Mouse (Mus musculus) midbrain, embryonic 16.5 days (tissue): ENCODE measurements around the gene Plpp3. TPM values are rescaled to one million over a fixed set of nuclear protein-coding genes. Genes with fewer than 3 reads are reported as not detected.

Source experiments
- ATAC-seq: fragments of 200-750 bp; cut with Nextera tagmentation; 2 replicates; pipeline ENCODE4 v1.8.0; 2017; ENCODE audit warnings: moderate TSS enrichment
- H3K27ac ChIP-seq: fragments of 300-500 bp; sonication (generic); 2 replicates; pipeline ENCODE4 v1.5.1; 2014; ENCODE audit warnings: mild to moderate bottlenecking, low read length, mixed read lengths
- H3K27me3 ChIP-seq: fragments of 300-500 bp; sonication (generic); 2 replicates; pipeline ENCODE4 v1.6.1; 2014; ENCODE audit warnings: low read depth, low read length, mixed read lengths; ENCODE audit not compliant: control insufficient read depth, insufficient read depth
- H3K36me3 ChIP-seq: fragments of 300-500 bp; sonication (generic); 2 replicates; pipeline ENCODE4 v1.6.1; 2014; ENCODE audit warnings: mild to moderate bottlenecking, low read length, moderate library complexity, mixed read lengths; ENCODE audit not compliant: control insufficient read depth, insufficient read depth
- H3K4me1 ChIP-seq: fragments of 300-500 bp; sonication (generic); 2 replicates; pipeline ENCODE4 v1.6.1; 2014; ENCODE audit warnings: mild to moderate bottlenecking, low read length, mixed read lengths; ENCODE audit not compliant: control insufficient read depth, insufficient read depth
- H3K4me2 ChIP-seq: fragments of 300-500 bp; sonication (generic); 2 replicates; pipeline ENCODE4 v1.6.1; 2014; ENCODE audit warnings: mild to moderate bottlenecking, low read length, mixed read lengths
- H3K4me3 ChIP-seq: fragments of 300-500 bp; sonication (generic); 2 replicates; pipeline ENCODE4 v1.5.1; 2014; ENCODE audit warnings: low read depth, mild to moderate bottlenecking, low read length, moderate library complexity, mixed read lengths
- H3K9ac ChIP-seq: fragments of 300-500 bp; sonication (generic); 2 replicates; pipeline ENCODE4 v1.6.1; 2014; ENCODE audit warnings: low read depth, low read length, mixed read lengths
- H3K9me3 ChIP-seq: fragments of 300-500 bp; sonication (generic); replicated peaks from 2 replicates; pipeline ENCODE4 v1.6.1; 2014; ENCODE audit warnings: mild to moderate bottlenecking, low read length, mixed read lengths; ENCODE audit not compliant: control insufficient read depth, poor library complexity, severe bottlenecking
- WGBS: fragments of 180-500 bp; shearing (Covaris S2); extraction: QIAGEN DNeasy Blood & Tissue Kit; methylation state at CpG from one replicate; pipeline ENCODE4 v1.1.7; 2014; 5-methylcytosine and 5-hydroxymethylcytosine counted together
- polyA plus RNA-seq: library from polyadenylated mRNA; unstranded; fragments of >200 nt; fragmentation: Nextera tagmentation; extraction: Ambion mirVana; gene quantifications from 2 replicates; pipeline ENCODE4 v1.2.1, GENCODE M21; 2015

Gene Plpp3
- polyA plus RNA-seq, 1 experiment from 2014 or later = 102 TPM

GRCm38 (mm10) chr4:105215726-105216410 is 58.7 kb downstream of the Plpp3 start:
- no peak for ATAC-seq
- Histone ChIP-seq H3K4me1 (no peaks in the 10 kb centered on the region), H3K27me3 (no peaks in the 10 kb centered on the region), H3K4me2 (no peak overlapping the region), H3K9ac (no peak overlapping the region), H3K9me3 (no peaks in the 10 kb centered on the region), H3K4me3 (no peak overlapping the region), H3K27ac (no peak overlapping the region), H3K36me3 (no peaks in the 10 kb centered on the region)
- 82% methylated on average over 12 of the region's 12 CpGs for WGBS

DNA sequence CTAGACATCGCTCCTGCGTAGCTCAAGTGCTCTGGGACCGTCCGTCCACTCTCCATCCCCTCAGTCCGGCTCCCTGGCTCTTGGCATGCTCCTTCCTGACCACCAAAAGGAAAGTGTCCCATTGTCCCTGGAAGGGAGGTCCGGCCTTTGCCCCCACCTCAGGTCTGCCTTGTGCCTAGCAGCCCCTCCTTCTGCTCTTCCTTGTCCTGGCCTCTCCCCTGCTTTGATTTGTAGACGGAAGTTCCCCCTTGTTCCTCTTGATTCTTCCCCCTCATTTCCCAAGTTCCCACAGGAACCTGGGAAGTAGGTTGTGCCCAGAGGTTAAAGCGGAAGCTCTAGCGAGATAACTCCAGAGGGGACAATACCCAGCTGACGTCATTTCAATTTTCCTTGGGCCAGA is 61.1 kb downstream of the Plpp3 start:
- Histone ChIP-seq H3K27me3 (no peaks in the 10 kb centered on the region), H3K27ac (no peak overlapping the region), H3K4me1 (no peaks in the 10 kb centered on the region), H3K9ac (no peak overlapping the region), H3K4me3 (no peak overlapping the region), H3K36me3 (0 out of 2 replicates have a peak, but pooled peaks cover 3% of the 10 kb centered on the region), H3K9me3 (no peaks in the 10 kb centered on the region), H3K4me2 (no peak overlapping the region)
- ATAC-seq = no peak
- 80% methylated on average over 10 of the region's 10 CpGs for WGBS

GRCm38 (mm10) chr4:105219316-105219715 is 62.2 kb downstream of the Plpp3 start:
- 65% methylated on average over 13 of the region's 13 CpGs for WGBS
- no peaks in the 10 kb centered on the region for H3K9me3 ChIP-seq

GRCm38 (mm10) chr4:105220849-105221248 is 63.7 kb downstream of the Plpp3 start:
- H3K4me1 ChIP-seq = no peaks in the 10 kb centered on the region
- no peak overlapping the region for H3K4me2 ChIP-seq
- H3K9me3 ChIP-seq = no peaks in the 10 kb centered on the region
- 0 out of 2 replicates have a peak, but pooled peaks cover 3% of the 10 kb centered on the region for H3K36me3 ChIP-seq
- H3K4me3 ChIP-seq = no peak overlapping the region
- H3K27me3 ChIP-seq = no peaks in the 10 kb centered on the region
- no peak overlapping the region for H3K27ac ChIP-seq
- no peak for ATAC-seq
- no peak overlapping the region for H3K9ac ChIP-seq
- 94% methylated on average over 3 of the region's 3 CpGs for WGBS

More at GRCm38 (mm10) chr4:105219316-105219715, 62.2 kb downstream of the Plpp3 start:
- Histone ChIP-seq H3K36me3 (0 out of 2 replicates have a peak, but pooled peaks cover 3% of the 10 kb centered on the region), H3K9ac (no peak overlapping the region), H3K27me3 (no peaks in the 10 kb centered on the region), H3K4me1 (no peaks in the 10 kb centered on the region), H3K4me2 (no peak overlapping the region), H3K27ac (no peak overlapping the region), H3K4me3 (no peak overlapping the region)
- ATAC-seq = no peak

- Histone ChIP-seq H3K9ac (no peak overlapping the region), H3K4me1 (no peaks in the 10 kb centered on the region), H3K36me3 (0 out of 2 replicates have a peak, but pooled peaks cover 3% of the 10 kb centered on the region), H3K9me3 (no peaks in the 10 kb centered on the region), H3K27me3 (no peaks in the 10 kb centered on the region), H3K4me3 (no peak overlapping the region), H3K4me2 (no peak overlapping the region), H3K27ac (no peak overlapping the region)
- ATAC-seq = no peak
- WGBS = 78% methylated on average over 11 of the region's 11 CpGs
Measured at GRCm38 (mm10) chr4:105221256-105221840, 64.2 kb downstream of the Plpp3 start.

- Histone ChIP-seq H3K9me3 (no peaks in the 10 kb centered on the region), H3K4me3 (no peak overlapping the region), H3K4me1 (no peaks in the 10 kb centered on the region), H3K9ac (no peak overlapping the region), H3K36me3 (0 out of 2 replicates have a peak, but pooled peaks cover 3% of the 10 kb centered on the region), H3K27me3 (no peaks in the 10 kb centered on the region), H3K27ac (no peak overlapping the region), H3K4me2 (no peak overlapping the region)
- ATAC-seq = no peak
- 88% methylated on average over 5 of the region's 5 CpGs for WGBS
Measured at GRCm38 (mm10) chr4:105223101-105223924, 66.2 kb downstream of the Plpp3 start.

GRCm38 (mm10) chr4:105223925-105224300 is 66.8 kb downstream of the Plpp3 start:
- ATAC-seq = no peak

DNA sequence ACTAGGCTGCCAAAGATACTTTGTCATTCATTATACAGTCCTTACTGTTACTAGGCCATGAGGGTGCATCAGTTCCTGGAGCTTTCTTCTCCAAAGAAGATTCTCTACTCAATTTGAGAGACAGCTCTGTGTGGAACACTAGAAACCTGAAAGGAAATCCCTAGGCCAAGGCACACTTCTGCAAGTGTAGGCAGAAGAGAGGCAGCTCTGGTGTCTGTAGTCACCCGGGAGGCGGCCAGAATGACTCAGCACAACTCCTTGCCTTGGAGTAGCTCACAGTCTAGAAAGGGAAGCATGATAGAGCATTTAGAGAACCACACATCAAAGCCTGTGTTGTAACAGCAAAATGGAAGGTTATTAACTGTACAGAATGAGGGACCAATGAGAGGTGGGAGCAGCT is 68.4 kb downstream of the Plpp3 start:
- Histone ChIP-seq H3K36me3 (0 out of 2 replicates have a peak, but pooled peaks cover 3% of the 10 kb centered on the region), H3K4me2 (no peak overlapping the region), H3K9me3 (no peaks in the 10 kb centered on the region), H3K27me3 (no peaks in the 10 kb centered on the region), H3K4me3 (no peak overlapping the region), H3K9ac (no peak overlapping the region), H3K4me1 (no peaks in the 10 kb centered on the region), H3K27ac (no peak overlapping the region)
- WGBS = 83% methylated on average over 2 of the region's 2 CpGs
- no peak for ATAC-seq

More at GRCm38 (mm10) chr4:105223925-105224300, 66.8 kb downstream of the Plpp3 start:
- no peak overlapping the region for H3K4me2 ChIP-seq
- H3K4me3 ChIP-seq = no peak overlapping the region
- no peaks in the 10 kb centered on the region for H3K4me1 ChIP-seq
- 62% methylated on average over 4 of the region's 4 CpGs for WGBS
- no peak overlapping the region for H3K27ac ChIP-seq
- H3K9me3 ChIP-seq = no peaks in the 10 kb centered on the region
- H3K36me3 ChIP-seq = 0 out of 2 replicates have a peak, but pooled peaks cover 3% of the 10 kb centered on the region
- no peak overlapping the region for H3K9ac ChIP-seq
- H3K27me3 ChIP-seq = no peaks in the 10 kb centered on the region
